Mouse (Mus musculus) erythroblast, embryonic 14.5 days (primary cell): Measurements from ENCODE around the gene B020011L13Rik.
"Not testable (repeated sequence)": the region's sequence is repeated elsewhere in the genome, so short reads cannot be mapped to it uniquely, and the experiment has no call there.

Experiments used
- GATA1 ChIP-seq: IDR thresholded peaks from 2 replicates; pipeline ENCODE4 v1.6.1; 2012; ENCODE audit warnings: low read length, inconsistent platforms, mixed read lengths
- TAL1 ChIP-seq: IDR thresholded peaks from 3 replicates; pipeline ENCODE4 v1.6.1; 2012; ENCODE audit warnings: low read length, inconsistent platforms, mixed read lengths

- TF ChIP-seq GATA1, TAL1: not testable (repeated sequence)
Measured at GRCm38 (mm10) chr1:117829781-117830180, 48.8 kb downstream of the B020011L13Rik start, which contains the start of gene Gm28360.
